Mouse (Mus musculus) cerebellum, adult 2 months (tissue): ENCODE data around the gene Gm21981.

Experiments used
- CTCF ChIP-seq: fragments of 200-500 bp; IDR thresholded peaks from 2 replicates; pipeline ENCODE4 v1.5.1; 2011; ENCODE audit warnings: low read depth, mild to moderate bottlenecking, control low read depth, low read length, moderate library complexity, borderline replicate concordance; ENCODE audit not compliant: insufficient read depth
- POLR2A ChIP-seq: fragments of 200-500 bp; IDR thresholded peaks from 2 replicates; pipeline ENCODE4 v1.6.1; 2011; ENCODE audit warnings: low read length, control low read depth, borderline replicate concordance; ENCODE audit not compliant: insufficient read depth

DNA sequence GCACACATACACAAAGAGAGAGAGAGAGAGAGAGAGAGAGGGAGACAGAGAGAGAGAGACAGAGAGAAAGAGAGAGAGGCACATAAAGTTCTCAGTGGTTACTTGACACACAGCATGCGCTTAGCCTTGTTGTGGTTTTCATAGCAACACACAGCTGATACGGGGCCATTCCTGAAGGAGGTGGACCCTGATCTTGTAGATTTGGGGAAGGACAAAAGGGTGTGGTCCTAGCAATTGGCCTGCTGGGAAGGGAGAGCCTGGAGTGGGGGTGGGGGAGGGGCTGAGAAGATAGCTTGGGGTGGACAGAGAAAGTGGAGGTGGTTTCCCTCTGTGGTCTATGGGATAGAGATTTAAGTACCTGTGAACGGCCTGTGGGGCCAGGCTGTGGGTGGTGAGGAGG, 15.8 kb upstream of the Gm21981 start:
- no peak for TF ChIP-seq CTCF
- no peak for TF ChIP-seq POLR2A
